Mouse (Mus musculus) heart, embryonic 13.5 days (tissue): ENCODE measurements around the gene Sys1. TPM values are rescaled to one million over a fixed set of nuclear protein-coding genes. Genes with fewer than 3 reads are reported as not detected.

Experiments
- ATAC-seq: fragments of 200-750 bp; cut with Nextera tagmentation; 2 replicates; pipeline ENCODE4 v1.8.0; 2017; ENCODE audit warnings: moderate TSS enrichment; ENCODE audit not compliant: insufficient number of reproducible peaks, low FRiP score, low TSS enrichment; ENCODE audit errors: extremely low read depth
- H3K27ac ChIP-seq: fragments of 300-500 bp; sonication (generic); replicated peaks from 2 replicates; pipeline ENCODE4 v1.5.1; 2015; ENCODE audit warnings: moderate library complexity, mild to moderate bottlenecking, inconsistent platforms
- H3K27me3 ChIP-seq: fragments of 300-500 bp; sonication (generic); replicated peaks from 2 replicates; pipeline ENCODE4 v1.6.1; 2015; ENCODE audit warnings: mild to moderate bottlenecking, inconsistent platforms
- H3K36me3 ChIP-seq: fragments of 300-500 bp; sonication (generic); 2 replicates; pipeline ENCODE4 v1.6.1; 2015; ENCODE audit warnings: mild to moderate bottlenecking, inconsistent platforms
- H3K4me1 ChIP-seq: fragments of 300-500 bp; sonication (generic); 2 replicates; pipeline ENCODE4 v1.6.1; 2015; ENCODE audit warnings: inconsistent platforms
- H3K4me2 ChIP-seq: fragments of 300-500 bp; sonication (generic); 2 replicates; pipeline ENCODE4 v1.6.1; 2015; ENCODE audit warnings: inconsistent platforms, mild to moderate bottlenecking, moderate library complexity
- H3K4me3 ChIP-seq: fragments of 300-500 bp; sonication (generic); 2 replicates; pipeline ENCODE4 v1.5.1; 2015; ENCODE audit warnings: moderate library complexity, mild to moderate bottlenecking, inconsistent platforms
- H3K9ac ChIP-seq: fragments of 300-500 bp; sonication (generic); 2 replicates; pipeline ENCODE4 v1.6.1; 2015; ENCODE audit warnings: inconsistent platforms, mild to moderate bottlenecking, moderate library complexity
- H3K9me3 ChIP-seq: fragments of 300-500 bp; sonication (generic); 2 replicates; pipeline ENCODE4 v1.6.1; 2016; ENCODE audit warnings: inconsistent platforms
- WGBS: fragments of 180-500 bp; shearing (Covaris S2); methylation state at CpG from one replicate; pipeline ENCODE4 v1.1.7; 2015; ENCODE audit warnings: mixed read lengths; 5-methylcytosine and 5-hydroxymethylcytosine counted together
- polyA plus RNA-seq: library from polyadenylated mRNA; unstranded; fragments of >200 nt; fragmentation: Nextera tagmentation; extraction: Ambion mirVana; gene quantifications from 2 replicates; pipeline ENCODE4 v1.2.1, GENCODE M21; 2015

The Sys1 gene
- polyA plus RNA-seq, 1 experiment from 2014 or later, result 37.2 TPM

DNA sequence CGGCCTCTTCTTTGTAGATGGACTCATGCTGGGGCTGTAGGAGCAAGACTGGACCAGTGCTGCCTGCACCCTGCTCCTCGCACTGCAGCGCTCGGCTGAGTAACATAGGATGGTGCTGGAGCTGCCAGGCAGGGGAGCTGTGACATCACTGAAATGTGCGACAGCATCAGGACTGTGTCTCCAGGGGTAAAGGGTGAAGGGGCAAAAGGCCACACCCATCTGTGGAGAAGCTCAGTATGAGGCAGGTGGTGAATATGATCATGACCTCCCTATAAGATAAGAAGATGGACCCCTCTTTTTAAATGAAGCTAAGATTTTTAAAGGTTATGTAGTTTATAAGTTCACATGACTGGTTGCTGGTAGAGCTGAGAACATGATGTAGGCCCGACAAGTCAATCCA lies 16.9 kb downstream of the Sys1 start, which contains the start of gene Trp53tg5:
Gene Trp53tg5 (minus strand): TSS at position 101 of the 400 bp plus-strand sequence.
- Histone ChIP-seq H3K36me3 (peaks cover 17% of the 10 kb centered on the region), H3K27ac (no peak within 1 kb of the TSS), H3K4me1 (no peaks in the 10 kb centered on the region), H3K9me3 (no peaks in the 10 kb centered on the region), H3K27me3 (no peaks in the 10 kb centered on the region), H3K9ac (no peak within 1 kb of the TSS), H3K4me3 (no peak within 1 kb of the TSS), H3K4me2 (no peak within 1 kb of the TSS)
- ATAC-seq, result no peak
- WGBS, result 73% methylated on average over 6 of the region's 6 CpGs

DNA sequence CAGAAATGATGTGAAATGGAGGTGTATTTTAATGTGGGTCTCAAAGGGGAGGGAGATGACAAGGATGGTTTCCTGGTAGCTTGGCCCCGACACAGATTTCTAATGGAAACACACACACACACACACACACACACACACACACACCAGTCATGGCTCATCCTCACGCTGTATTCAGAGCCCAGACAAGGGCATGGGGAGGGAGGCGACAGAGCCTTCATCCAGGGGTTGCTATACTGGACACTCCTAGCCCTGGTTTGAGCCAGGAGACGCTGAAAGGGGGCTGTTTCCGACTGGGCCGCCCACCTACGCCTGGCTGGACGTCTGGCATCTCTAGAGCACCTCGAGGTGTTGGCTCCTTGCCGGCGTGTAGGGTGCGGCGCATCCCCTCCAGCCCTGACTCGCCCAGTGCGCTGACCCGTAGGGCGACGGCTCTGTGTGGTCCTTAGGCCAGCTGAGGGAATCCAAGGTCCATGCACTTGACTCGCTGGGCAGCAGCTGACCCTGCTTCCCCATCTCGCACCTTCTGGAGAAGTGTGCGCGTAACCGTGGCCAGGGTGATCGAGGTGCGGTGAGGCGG lies 29.0 kb downstream of the Sys1 start, which contains the start of gene Dbndd2:
Gene Dbndd2 (plus strand): TSS at position 426 of the 577 bp plus-strand sequence.
- Histone ChIP-seq H3K9ac (peak within 1 kb of the TSS; percentile 87), H3K27ac (peak within 1 kb of the TSS; percentile 73), H3K27me3 (peaks cover 21% of the 10 kb centered on the region), H3K9me3 (no peaks in the 10 kb centered on the region), H3K4me1 (peaks cover 18% of the 10 kb centered on the region), H3K4me3 (peak within 1 kb of the TSS; percentile 79), H3K36me3 (peaks cover 24% of the 10 kb centered on the region), H3K4me2 (peak within 1 kb of the TSS; percentile 99)
- no peak for ATAC-seq
- under 1% methylated on average over 26 of the region's 26 CpGs for WGBS

DNA sequence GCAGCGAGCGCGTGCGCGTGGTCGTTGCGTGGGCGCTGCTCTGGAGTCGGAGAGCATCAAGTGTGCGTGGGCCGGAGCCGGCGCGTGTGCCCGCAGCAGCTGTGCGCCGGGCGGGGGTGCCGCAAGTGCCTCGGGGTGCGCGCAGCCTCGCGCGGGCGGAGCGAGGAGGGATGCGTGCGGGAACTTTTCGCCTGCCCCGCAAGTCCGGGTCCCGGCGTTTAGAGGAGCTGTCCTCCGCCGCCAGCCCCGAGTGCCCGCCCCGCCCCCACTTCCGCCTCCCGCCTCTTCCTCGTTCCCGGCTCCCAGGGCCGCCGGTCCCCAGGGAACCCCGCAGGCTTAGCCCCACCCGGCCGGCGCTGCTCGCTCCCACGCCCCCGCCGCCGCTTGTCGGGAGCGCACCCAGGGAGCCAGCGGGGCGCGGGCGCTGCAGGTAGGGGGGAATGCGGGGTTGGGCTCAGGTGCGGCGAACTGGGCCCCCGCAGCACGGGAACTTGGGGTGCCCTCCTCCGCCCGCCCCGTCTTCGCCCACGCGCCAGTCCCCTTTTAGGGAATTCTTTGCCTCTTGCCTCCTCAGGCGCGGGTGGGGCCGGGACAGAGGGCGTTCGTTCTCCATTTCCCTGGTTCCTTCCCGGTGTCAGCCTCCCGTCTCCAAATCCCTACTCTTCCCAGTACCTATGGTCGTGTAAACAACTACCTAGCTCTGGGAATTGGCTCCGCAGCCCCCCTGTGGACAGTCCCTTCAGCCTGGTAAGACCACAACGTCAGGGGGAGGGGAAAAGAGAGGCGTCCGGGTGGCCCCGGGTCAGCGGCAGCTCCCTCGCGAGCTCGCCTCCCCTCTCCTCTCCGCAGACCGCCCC lies 29.7 kb downstream of the Sys1 start:
- Histone ChIP-seq H3K36me3 (peaks cover 29% of the 10 kb centered on the region), H3K9me3 (no peaks in the 10 kb centered on the region), H3K4me3 (peak overlapping the region; percentile 79), H3K27me3 (peaks cover 21% of the 10 kb centered on the region), H3K4me2 (peak overlapping the region; percentile 99), H3K9ac (peak overlapping the region; percentile 87), H3K27ac (peak overlapping the region; percentile 73), H3K4me1 (peaks cover 18% of the 10 kb centered on the region)
- 1% methylated on average over 79 of the region's 90 CpGs for WGBS
- peak; percentile 43; the same call in 1 of the 2 replicates for ATAC-seq

DNA sequence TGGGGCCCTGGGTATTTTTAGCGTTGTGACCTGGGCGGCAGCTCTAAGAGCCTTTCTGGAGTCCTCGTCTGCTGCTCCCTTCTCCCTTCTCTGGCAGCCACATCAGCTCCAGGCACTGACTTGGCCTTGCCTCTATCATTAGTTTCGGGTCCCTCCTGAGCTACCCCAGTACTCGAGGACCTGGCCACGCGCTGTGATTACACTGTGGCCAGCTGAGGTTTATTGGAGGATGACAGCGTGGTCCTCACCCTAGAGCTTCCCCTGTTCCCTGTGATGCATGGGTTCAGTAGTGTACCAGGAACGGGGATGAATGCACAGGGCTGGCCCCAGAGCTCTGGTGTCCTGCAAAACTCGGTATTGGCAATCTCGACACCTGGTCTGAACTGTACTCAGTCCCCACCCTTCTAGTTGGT lies 30.4 kb downstream of the Sys1 start:
- Histone ChIP-seq H3K9me3 (no peaks in the 10 kb centered on the region), H3K4me1 (peaks cover 18% of the 10 kb centered on the region), H3K27ac (peak overlapping the region; percentile 73), H3K4me3 (peak overlapping the region; percentile 79), H3K9ac (peak overlapping the region; percentile 87), H3K4me2 (peak overlapping the region; percentile 99), H3K27me3 (peaks cover 21% of the 10 kb centered on the region), H3K36me3 (peaks cover 33% of the 10 kb centered on the region)
- ATAC-seq, result no peak; the same call in 1 of the 2 replicates
- WGBS, result 8% methylated on average over 11 of the region's 11 CpGs

DNA sequence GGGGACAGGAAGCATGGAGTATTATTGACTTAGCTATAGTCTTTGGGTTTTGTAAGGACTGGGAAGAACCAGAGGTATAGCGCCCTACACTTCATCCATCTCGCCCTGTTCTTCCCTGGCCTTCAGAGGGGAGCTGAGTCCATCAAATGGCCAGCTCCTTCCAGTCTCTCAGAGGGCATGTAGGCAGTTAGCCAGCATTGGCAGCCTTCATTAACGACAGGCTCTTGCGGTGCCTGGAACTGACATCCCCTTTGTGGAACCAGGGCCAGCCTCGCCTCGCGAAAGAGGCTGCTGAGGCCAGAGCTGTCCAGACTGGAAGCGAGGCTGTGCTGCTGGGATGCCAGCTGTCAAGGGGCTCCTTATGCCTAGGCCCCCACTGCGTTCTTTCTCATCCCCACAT lies 31.0 kb downstream of the Sys1 start:
- peaks cover 18% of the 10 kb centered on the region for H3K4me1 ChIP-seq
- no peak overlapping the region for H3K27ac ChIP-seq
- WGBS, result 64% methylated on average over 9 of the region's 9 CpGs
- no peak overlapping the region for H3K4me3 ChIP-seq
- 0 out of 2 replicates have a peak overlapping the region, but pooled peaks have one; percentile 8 for H3K9ac ChIP-seq
- H3K36me3 ChIP-seq, result peaks cover 33% of the 10 kb centered on the region
- no peaks in the 10 kb centered on the region for H3K9me3 ChIP-seq
- H3K4me2 ChIP-seq, result peak overlapping the region; percentile 99
- H3K27me3 ChIP-seq, result peaks cover 21% of the 10 kb centered on the region
- no peak for ATAC-seq

DNA sequence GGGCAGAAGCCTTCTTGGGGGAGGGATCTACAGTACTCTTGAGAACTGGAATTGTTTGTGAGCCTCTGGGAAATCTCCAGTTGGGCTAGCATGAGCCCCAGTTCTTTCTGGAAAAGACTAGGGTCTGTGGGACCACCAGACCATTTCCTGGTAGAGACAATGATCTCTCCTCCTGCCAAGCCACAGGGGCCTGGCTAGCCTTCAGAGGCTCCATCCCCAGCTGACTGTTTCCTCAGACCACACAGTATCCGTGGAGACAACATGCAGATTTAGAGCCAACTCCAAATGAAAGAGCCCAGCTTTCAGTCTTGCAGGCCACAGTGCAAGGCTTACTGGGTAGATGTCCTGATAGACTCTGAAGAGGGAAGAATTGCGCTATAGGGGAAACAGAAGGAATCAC lies 37.4 kb downstream of the Sys1 start:
- H3K36me3 ChIP-seq, result peaks cover 25% of the 10 kb centered on the region
- H3K27ac ChIP-seq, result no peak overlapping the region
- H3K4me1 ChIP-seq, result peaks cover 17% of the 10 kb centered on the region
- H3K9ac ChIP-seq, result no peak overlapping the region
- H3K4me2 ChIP-seq, result no peak overlapping the region
- H3K27me3 ChIP-seq, result no peaks in the 10 kb centered on the region
- H3K9me3 ChIP-seq, result no peaks in the 10 kb centered on the region
- no peak overlapping the region for H3K4me3 ChIP-seq
- 60% methylated on average over 2 of the region's 2 CpGs for WGBS
- ATAC-seq, result no peak

DNA sequence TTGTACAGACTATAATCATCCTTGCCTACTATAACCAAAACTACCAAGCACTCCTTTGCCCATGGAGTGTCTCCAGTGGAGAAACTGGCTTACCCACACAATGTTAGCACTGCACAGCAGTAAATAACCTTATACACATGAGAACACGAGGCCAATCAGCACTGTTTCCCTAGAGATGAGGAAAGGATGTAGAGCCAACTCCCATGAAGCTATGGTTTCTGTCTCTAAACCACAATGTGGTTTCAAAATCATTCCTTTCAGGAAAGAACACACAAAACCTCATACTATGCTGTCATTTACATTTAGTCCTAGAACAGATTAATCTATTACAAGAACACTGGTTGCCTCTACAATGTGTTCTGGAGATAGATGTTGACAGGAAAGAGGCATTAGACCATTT lies 39.6 kb downstream of the Sys1 start:
- ATAC-seq, result no peak
- Histone ChIP-seq H3K9ac (no peak overlapping the region), H3K4me1 (peaks cover 17% of the 10 kb centered on the region), H3K27me3 (no peaks in the 10 kb centered on the region), H3K36me3 (peaks cover 29% of the 10 kb centered on the region), H3K27ac (no peak overlapping the region), H3K4me2 (peak overlapping the region; percentile 99), H3K9me3 (no peaks in the 10 kb centered on the region), H3K4me3 (peak overlapping the region; percentile 93)
- 49% methylated on average over 1 of the region's 1 CpGs for WGBS

DNA sequence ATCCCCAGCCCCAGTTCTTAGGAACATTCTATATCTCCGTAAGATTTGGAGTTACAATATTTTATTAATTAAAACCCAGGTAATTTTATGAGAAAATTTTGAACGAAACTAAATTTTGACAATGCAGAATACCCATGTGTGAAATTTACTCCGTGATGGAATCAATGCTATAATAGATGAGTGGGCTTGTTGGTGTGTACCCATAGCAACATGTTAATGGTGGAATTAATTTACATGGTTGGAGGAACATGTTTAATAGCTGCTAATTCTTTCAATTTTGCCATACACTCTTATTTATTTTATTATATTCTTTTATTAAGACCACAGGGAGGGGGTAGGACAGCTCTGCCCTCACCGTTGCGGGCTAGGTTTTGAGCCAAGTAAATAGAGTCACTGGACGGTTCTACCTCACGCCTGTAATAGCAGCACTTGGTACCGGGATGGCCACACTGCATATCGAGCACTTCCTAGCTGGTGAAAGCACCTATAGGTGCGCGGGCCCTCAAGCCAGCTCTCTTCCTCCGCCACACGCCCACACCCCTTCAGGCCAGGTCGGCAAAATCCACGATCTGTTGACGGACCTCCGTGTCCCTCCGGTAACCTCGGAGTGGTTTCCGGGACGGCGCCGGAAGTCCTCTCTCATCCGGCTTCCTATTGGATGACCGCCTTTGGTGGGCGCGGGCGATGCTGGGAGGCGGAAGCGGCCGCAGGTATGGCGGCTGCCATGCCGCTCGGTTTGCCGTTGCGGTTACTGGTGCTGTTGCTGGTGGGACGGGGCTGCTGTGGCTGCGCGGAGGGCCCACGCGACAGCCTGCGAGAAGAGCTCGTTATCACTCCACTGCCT lies 40.3 kb downstream of the Sys1 start, which contains the start of gene Pigt:
Gene Pigt (plus strand): TSS at position 674 of the 844 bp plus-strand sequence.
- Histone ChIP-seq H3K4me3 (peak within 1 kb of the TSS; percentile 93), H3K27me3 (no peaks in the 10 kb centered on the region), H3K4me1 (peaks cover 17% of the 10 kb centered on the region), H3K36me3 (peaks cover 29% of the 10 kb centered on the region), H3K4me2 (peak within 1 kb of the TSS; percentile 99), H3K9ac (peak within 1 kb of the TSS; percentile 88), H3K27ac (peak within 1 kb of the TSS; percentile 49; the same call in 1 of the 2 replicates), H3K9me3 (no peaks in the 10 kb centered on the region)
- WGBS, result 4% methylated on average over 43 of the region's 43 CpGs
- ATAC-seq, result peak; percentile 83

DNA sequence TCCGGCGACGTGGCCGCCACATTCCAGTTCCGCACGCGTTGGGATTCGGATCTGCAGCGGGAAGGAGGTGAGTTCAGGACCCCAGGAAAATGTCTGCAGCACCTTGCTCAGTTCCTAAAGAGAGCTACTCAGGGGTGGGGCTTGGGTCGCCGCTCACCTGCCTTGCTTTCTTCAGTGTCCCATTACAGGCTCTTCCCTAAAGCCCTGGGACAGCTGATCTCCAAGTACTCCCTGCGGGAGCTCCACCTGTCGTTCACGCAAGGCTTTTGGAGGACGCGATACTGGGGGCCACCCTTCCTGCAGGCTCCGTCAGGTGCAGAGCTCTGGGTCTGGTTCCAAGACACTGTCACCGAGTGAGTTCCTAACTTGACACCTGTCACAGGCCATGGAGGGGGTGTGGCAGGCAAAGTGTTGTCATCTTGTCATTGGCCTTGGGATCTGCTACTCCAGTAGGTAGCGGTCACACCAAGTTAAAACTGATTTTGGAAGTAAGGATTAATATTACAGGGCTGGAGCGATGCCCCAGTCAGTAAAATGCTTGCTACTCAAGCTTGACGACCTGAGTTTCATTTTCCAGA lies 41.0 kb downstream of the Sys1 start:
- WGBS, result 4% methylated on average over 21 of the region's 21 CpGs
- H3K27ac ChIP-seq, result no peak overlapping the region
- no peaks in the 10 kb centered on the region for H3K9me3 ChIP-seq
- ATAC-seq, result no peak
- H3K4me2 ChIP-seq, result peak overlapping the region; percentile 99
- H3K36me3 ChIP-seq, result peaks cover 36% of the 10 kb centered on the region
- H3K4me3 ChIP-seq, result peak overlapping the region; percentile 93
- H3K4me1 ChIP-seq, result peaks cover 17% of the 10 kb centered on the region
- peak overlapping the region; percentile 88 for H3K9ac ChIP-seq
- H3K27me3 ChIP-seq, result no peaks in the 10 kb centered on the region

DNA sequence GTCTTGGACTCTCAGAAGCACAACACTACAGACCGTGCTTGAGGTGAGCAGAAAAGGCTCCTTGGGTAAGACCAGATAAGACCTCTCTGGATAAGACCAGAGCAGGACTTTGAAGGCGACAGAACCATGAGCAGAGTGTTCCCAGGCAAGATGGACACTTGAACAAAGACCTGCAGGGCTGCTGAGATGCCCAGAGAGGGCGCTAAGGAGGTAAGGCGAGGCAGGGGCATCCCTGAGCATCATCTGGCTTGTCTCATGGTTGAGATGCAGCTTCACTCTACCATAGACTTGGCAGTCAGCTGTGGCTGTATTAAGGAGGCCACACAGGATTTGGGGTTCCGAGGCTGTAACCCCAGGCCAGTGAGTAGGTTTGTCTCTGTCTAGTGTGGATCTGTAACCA lies 42.6 kb downstream of the Sys1 start:
- peaks cover 17% of the 10 kb centered on the region for H3K4me1 ChIP-seq
- H3K4me2 ChIP-seq, result no peak overlapping the region
- H3K4me3 ChIP-seq, result no peak overlapping the region
- H3K9ac ChIP-seq, result no peak overlapping the region
- H3K27ac ChIP-seq, result no peak overlapping the region
- no peak for ATAC-seq
- peaks cover 52% of the 10 kb centered on the region for H3K36me3 ChIP-seq
- H3K27me3 ChIP-seq, result no peaks in the 10 kb centered on the region
- 67% methylated on average over 5 of the region's 5 CpGs for WGBS
- H3K9me3 ChIP-seq, result peaks cover 4% of the 10 kb centered on the region; the same call in 1 of the 2 replicates
